Mouse (Mus musculus): ENCODE measurements around the gene Nid2. TPM values are rescaled to one million over a fixed set of nuclear protein-coding genes. Genes with fewer than 3 reads are reported as not detected.

Nid2 gene
- polyA plus RNA-seq, 1 experiment from 2014 or later, result 169 TPM

GRCm38 (mm10) chr14:19858808-19859776 is 108.0 kb downstream of the Nid2 start:
- no peak overlapping the region for H3K4me3 ChIP-seq
- 57% methylated on average over 8 of the region's 8 CpGs for WGBS
- H3K27me3 ChIP-seq (ENCODE audit: insufficient read depth, poor library complexity, severe bottlenecking), result no peaks in the 10 kb centered on the region
- no peak overlapping the region for H3K27ac ChIP-seq
- H3K36me3 ChIP-seq, result no peaks in the 10 kb centered on the region
- DNase-seq (ENCODE audit: low spot score), result no peak
- no peaks in the 10 kb centered on the region for H3K4me1 ChIP-seq
- no peaks in the 10 kb centered on the region for H3K9me3 ChIP-seq

- Histone ChIP-seq H3K9me3 (no peaks in the 10 kb centered on the region), H3K27me3 (ENCODE audit: insufficient read depth, poor library complexity, severe bottlenecking) (no peaks in the 10 kb centered on the region), H3K36me3 (no peaks in the 10 kb centered on the region), H3K4me1 (no peaks in the 10 kb centered on the region), H3K27ac (no peak overlapping the region), H3K4me3 (no peak overlapping the region)
- 85% methylated on average over 4 of the region's 4 CpGs for WGBS
- DNase-seq (ENCODE audit: low spot score), result no peak
These were observed 109.2 kb downstream of the Nid2 start for GRCm38 (mm10) chr14:19860281-19860680.

Other genes with a start within 250 kb of the Nid2 start
- gene Gm2244, start 201.3 kb upstream of the Nid2 start, polyA plus RNA-seq (2016; fragmentation: Nextera tagmentation; extraction: Ambion mirVana), result 0.41 and 0.79 TPM in 2 replicates
- gene Gm2237, start 166.1 kb upstream of the Nid2 start, polyA plus RNA-seq (2016; fragmentation: Nextera tagmentation; extraction: Ambion mirVana), result 3.0 and 3.6 TPM in 2 replicates
- gene Gm5458, start 148.7 kb upstream of the Nid2 start, polyA plus RNA-seq (2016; fragmentation: Nextera tagmentation; extraction: Ambion mirVana), result not detected in 2 replicates
- gene Rtraf, start 72.6 kb downstream of the Nid2 start, polyA plus RNA-seq (2016; fragmentation: Nextera tagmentation; extraction: Ambion mirVana), result 182 and 196 TPM in 2 replicates
- gene Gng2, start 226.4 kb downstream of the Nid2 start, polyA plus RNA-seq (2016; fragmentation: Nextera tagmentation; extraction: Ambion mirVana), result 33.9 and 61.6 TPM in 2 replicates

All from heart, embryonic 10.5 days (tissue).